ENCODE assay signal across 12 mouse cellular contexts in genomic region chr2:8468989-8469388, GRCm38 (mm10).
"Had no signal": no experiment of that assay in that cellular context is flagged by ENCODE, and none has a peak within 500 bp of the region (broad histone marks: within the 10 kb centered on the region; RNA-seq: fewer than 3 reads in every experiment).

No protein-coding gene starts in this region.

- H3K27ac ChIP-seq: limb, embryonic 10.5 days; liver, embryonic 15.5 days; neural tube, embryonic 12.5 days had no signal

- H3K4me1 ChIP-seq: limb, embryonic 10.5 days; liver, embryonic 15.5 days; neural tube, embryonic 12.5 days had no signal

- H3K4me3 ChIP-seq: limb, embryonic 10.5 days; liver, embryonic 15.5 days; neural tube, embryonic 12.5 days had no signal

- DNase-seq: kidney, adult 8-10 months; layer of hippocampus, adult 9-11 months; lung, adult 2 months; lung, postnatal 36 days; spleen, adult 18-20 months; thymus, adult 18-20 months; thymus, postnatal 14 days had no signal

- H3K4me2 ChIP-seq: liver, embryonic 11.5 days; liver, embryonic 15.5 days; neural tube, embryonic 12.5 days had no signal

- H3K27me3 ChIP-seq: liver, embryonic 15.5 days; neural tube, embryonic 12.5 days had no signal

- H3K36me3 ChIP-seq: limb, embryonic 10.5 days; liver, embryonic 15.5 days; neural tube, embryonic 12.5 days had no signal

- H3K9me3 ChIP-seq: limb, embryonic 10.5 days; liver, embryonic 15.5 days; neural tube, embryonic 12.5 days had no signal

- ATAC-seq: lung, postnatal 0 days had no signal

- H3K9ac ChIP-seq: liver, embryonic 15.5 days; neural tube, embryonic 12.5 days had no signal
